Mouse (Mus musculus): Measurements from ENCODE around the gene Cox4i1.

- TF ChIP-seq CTCF (IDR thresholded peaks at IDR 0.05; ENCODE audit: insufficient read depth, low read length): no peak
- TF ChIP-seq POLR2A (IDR thresholded peaks at IDR 0.05; ENCODE audit: borderline replicate concordance, extremely low read depth, low read depth, low read length): no peak
Observed at GRCm38 (mm10) chr8:120623608-120624007, 44.4 kb upstream of the Cox4i1 start.
